Mouse (Mus musculus): ENCODE results near the gene Rgcc. TPM values are rescaled to one million over a fixed set of nuclear protein-coding genes. Genes with fewer than 3 reads are reported as not detected.

The Rgcc gene
- polyA plus RNA-seq, 1 experiment from 2014 or later = 16.5 TPM

- Histone ChIP-seq H3K4me1 (ENCODE audit: control insufficient read depth in 2 of 2, insufficient read depth in 2 of 2, low read length in 2 of 2) (peaks cover 0 to 14% of the 10 kb centered on the region in 2 experiments), H3K9ac (ENCODE audit: low read length) (no peak overlapping the region), H3K27ac (replicated peaks in 1 of 2; ENCODE audit: control insufficient read depth in 1 of 2, insufficient read depth in 1 of 2, low read depth in 2 of 2, low read length in 2 of 2) (no peak overlapping the region), H3K27me3 (ENCODE audit: control insufficient read depth, insufficient read depth, low read length) (no peaks in the 10 kb centered on the region), H3K9me3 (ENCODE audit: control insufficient read depth, low read length) (no peaks in the 10 kb centered on the region), H3K4me3 (ENCODE audit: control insufficient read depth in 1 of 2, insufficient read depth in 1 of 2, low read depth in 1 of 2, low read length in 2 of 2) (no peak overlapping the region), H3K4me2 (ENCODE audit: low read length) (no peak overlapping the region), H3K36me3 (ENCODE audit: control insufficient read depth, insufficient read depth, low read length) (no peaks in the 10 kb centered on the region)
- no peak for ATAC-seq (ENCODE audit: insufficient number of reproducible peaks, insufficient read depth, low FRiP score, low read depth)
- WGBS = 41% methylated on average over 4 of the region's 4 CpGs
These were observed 10.5 kb upstream of the Rgcc start for GRCm38 (mm10) chr14:79311918-79312454.

- no peak overlapping the region for H3K4me2 ChIP-seq (ENCODE audit: low read length)
- ATAC-seq (ENCODE audit: insufficient number of reproducible peaks, insufficient read depth, low FRiP score, low read depth) = no peak
- peaks cover 0 to 14% of the 10 kb centered on the region in 2 experiments for H3K4me1 ChIP-seq (ENCODE audit: control insufficient read depth in 2 of 2, insufficient read depth in 2 of 2, low read length in 2 of 2)
- no peaks in the 10 kb centered on the region for H3K9me3 ChIP-seq (ENCODE audit: control insufficient read depth, low read length)
- H3K27me3 ChIP-seq (ENCODE audit: control insufficient read depth, insufficient read depth, low read length) = no peaks in the 10 kb centered on the region
- no peak overlapping the region for H3K4me3 ChIP-seq (ENCODE audit: control insufficient read depth in 1 of 2, insufficient read depth in 1 of 2, low read depth in 1 of 2, low read length in 2 of 2)
- 46% methylated on average over 4 of the region's 4 CpGs for WGBS
- no peaks in the 10 kb centered on the region for H3K36me3 ChIP-seq (ENCODE audit: control insufficient read depth, insufficient read depth, low read length)
- no peak overlapping the region for H3K9ac ChIP-seq (ENCODE audit: low read length)
- no peak overlapping the region for H3K27ac ChIP-seq (replicated peaks in 1 of 2; ENCODE audit: control insufficient read depth in 1 of 2, insufficient read depth in 1 of 2, low read depth in 2 of 2, low read length in 2 of 2)
These were observed 7.7 kb upstream of the Rgcc start for GRCm38 (mm10) chr14:79309115-79309514.

- Histone ChIP-seq H3K4me2 (ENCODE audit: low read length) (no peak overlapping the region), H3K9me3 (ENCODE audit: control insufficient read depth, low read length) (no peaks in the 10 kb centered on the region), H3K9ac (ENCODE audit: low read length) (no peak overlapping the region), H3K27me3 (ENCODE audit: control insufficient read depth, insufficient read depth, low read length) (no peaks in the 10 kb centered on the region), H3K4me1 (ENCODE audit: control insufficient read depth in 2 of 2, insufficient read depth in 2 of 2, low read length in 2 of 2) (peaks cover 0 to 12% of the 10 kb centered on the region in 2 experiments; a peak in 3 of 4 replicates), H3K36me3 (ENCODE audit: control insufficient read depth, insufficient read depth, low read length) (no peaks in the 10 kb centered on the region), H3K27ac (replicated peaks in 1 of 2; ENCODE audit: control insufficient read depth in 1 of 2, insufficient read depth in 1 of 2, low read depth in 2 of 2, low read length in 2 of 2) (no peak overlapping the region), H3K4me3 (ENCODE audit: control insufficient read depth in 1 of 2, insufficient read depth in 1 of 2, low read depth in 1 of 2, low read length in 2 of 2) (no peak overlapping the region)
- 45% methylated on average over 4 of the region's 4 CpGs for WGBS
- no peak for ATAC-seq (ENCODE audit: insufficient number of reproducible peaks, insufficient read depth, low FRiP score, low read depth)
These were observed 6.9 kb upstream of the Rgcc start for GRCm38 (mm10) chr14:79308364-79308763.

GRCm38 (mm10) chr14:79307908-79308307 lies 6.5 kb upstream of the Rgcc start:
- Histone ChIP-seq H3K4me3 (ENCODE audit: control insufficient read depth in 1 of 2, insufficient read depth in 1 of 2, low read depth in 1 of 2, low read length in 2 of 2) (no peak overlapping the region), H3K4me2 (ENCODE audit: low read length) (no peak overlapping the region), H3K27ac (replicated peaks in 1 of 2; ENCODE audit: control insufficient read depth in 1 of 2, insufficient read depth in 1 of 2, low read depth in 2 of 2, low read length in 2 of 2) (no peak overlapping the region), H3K9me3 (ENCODE audit: control insufficient read depth, low read length) (no peaks in the 10 kb centered on the region), H3K36me3 (ENCODE audit: control insufficient read depth, insufficient read depth, low read length) (no peaks in the 10 kb centered on the region), H3K9ac (ENCODE audit: low read length) (no peak overlapping the region), H3K27me3 (ENCODE audit: control insufficient read depth, insufficient read depth, low read length) (no peaks in the 10 kb centered on the region), H3K4me1 (ENCODE audit: control insufficient read depth in 2 of 2, insufficient read depth in 2 of 2, low read length in 2 of 2) (peaks cover 0 to 11% of the 10 kb centered on the region in 2 experiments; a peak in 3 of 4 replicates)
- no peak for ATAC-seq (ENCODE audit: insufficient number of reproducible peaks, insufficient read depth, low FRiP score, low read depth)
- 28% methylated on average over 5 of the region's 5 CpGs for WGBS

- 85% methylated on average over 7 of the region's 7 CpGs for WGBS
- no peaks in the 10 kb centered on the region for H3K9me3 ChIP-seq (ENCODE audit: control insufficient read depth, low read length)
- no peak overlapping the region for H3K27ac ChIP-seq (replicated peaks in 1 of 2; ENCODE audit: control insufficient read depth in 1 of 2, insufficient read depth in 1 of 2, low read depth in 2 of 2, low read length in 2 of 2)
- H3K4me2 ChIP-seq (ENCODE audit: low read length) = no peak overlapping the region
- H3K36me3 ChIP-seq (ENCODE audit: control insufficient read depth, insufficient read depth, low read length) = no peaks in the 10 kb centered on the region
- H3K9ac ChIP-seq (ENCODE audit: low read length) = no peak overlapping the region
- H3K4me1 ChIP-seq (ENCODE audit: control insufficient read depth in 2 of 2, insufficient read depth in 2 of 2, low read length in 2 of 2) = peaks cover 0 to 11% of the 10 kb centered on the region in 2 experiments; a peak in 3 of 4 replicates
- H3K4me3 ChIP-seq (ENCODE audit: control insufficient read depth in 1 of 2, insufficient read depth in 1 of 2, low read depth in 1 of 2, low read length in 2 of 2) = no peak overlapping the region
- no peaks in the 10 kb centered on the region for H3K27me3 ChIP-seq (ENCODE audit: control insufficient read depth, insufficient read depth, low read length)
- ATAC-seq (ENCODE audit: insufficient number of reproducible peaks, insufficient read depth, low FRiP score, low read depth) = no peak
These were observed 5.7 kb upstream of the Rgcc start for GRCm38 (mm10) chr14:79307138-79307537.

GRCm38 (mm10) chr14:79304873-79305464 lies 3.5 kb upstream of the Rgcc start:
- peaks cover 4% of the 10 kb centered on the region for H3K27me3 ChIP-seq (ENCODE audit: control insufficient read depth, insufficient read depth, low read length)
- no peak overlapping the region for H3K4me2 ChIP-seq (ENCODE audit: low read length)
- no peak overlapping the region for H3K9ac ChIP-seq (ENCODE audit: low read length)
- H3K36me3 ChIP-seq (ENCODE audit: control insufficient read depth, insufficient read depth, low read length) = no peaks in the 10 kb centered on the region
- H3K4me1 ChIP-seq (ENCODE audit: control insufficient read depth in 2 of 2, insufficient read depth in 2 of 2, low read length in 2 of 2) = peaks cover 8 to 22% of the 10 kb centered on the region in 2 experiments
- no peak overlapping the region for H3K4me3 ChIP-seq (ENCODE audit: control insufficient read depth in 1 of 2, insufficient read depth in 1 of 2, low read depth in 1 of 2, low read length in 2 of 2)
- no peak overlapping the region for H3K27ac ChIP-seq (replicated peaks in 1 of 2; ENCODE audit: control insufficient read depth in 1 of 2, insufficient read depth in 1 of 2, low read depth in 2 of 2, low read length in 2 of 2)
- WGBS = 87% methylated on average over 6 of the region's 6 CpGs
- no peaks in the 10 kb centered on the region for H3K9me3 ChIP-seq (ENCODE audit: control insufficient read depth, low read length)
- ATAC-seq (ENCODE audit: insufficient number of reproducible peaks, insufficient read depth, low FRiP score, low read depth) = no peak

GRCm38 (mm10) chr14:79303150-79303549 lies 1.7 kb upstream of the Rgcc start:
- Histone ChIP-seq H3K9me3 (ENCODE audit: control insufficient read depth, low read length) (no peaks in the 10 kb centered on the region), H3K27me3 (ENCODE audit: control insufficient read depth, insufficient read depth, low read length) (peaks cover 17% of the 10 kb centered on the region), H3K27ac (replicated peaks in 1 of 2; ENCODE audit: control insufficient read depth in 1 of 2, insufficient read depth in 1 of 2, low read depth in 2 of 2, low read length in 2 of 2) (no peak overlapping the region), H3K36me3 (ENCODE audit: control insufficient read depth, insufficient read depth, low read length) (no peaks in the 10 kb centered on the region), H3K4me1 (ENCODE audit: control insufficient read depth in 2 of 2, insufficient read depth in 2 of 2, low read length in 2 of 2) (peaks cover 8 to 22% of the 10 kb centered on the region in 2 experiments), H3K4me3 (ENCODE audit: control insufficient read depth in 1 of 2, insufficient read depth in 1 of 2, low read depth in 1 of 2, low read length in 2 of 2) (no peak overlapping the region), H3K4me2 (ENCODE audit: low read length) (no peak overlapping the region), H3K9ac (ENCODE audit: low read length) (no peak overlapping the region)
- ATAC-seq (ENCODE audit: insufficient number of reproducible peaks, insufficient read depth, low FRiP score, low read depth) = no peak
- 78% methylated on average over 2 of the region's 2 CpGs for WGBS
